Mouse (Mus musculus) limb, embryonic 11.5 days (tissue): ENCODE results near the gene Tubb4a. TPM values are rescaled to one million over a fixed set of nuclear protein-coding genes. Genes with fewer than 3 reads are reported as not detected.

ENCODE experiments used
- ATAC-seq: fragments of 200-750 bp; cut with Nextera tagmentation; 2 replicates; pipeline ENCODE4 v1.8.0; 2017; ENCODE audit warnings: low read depth; ENCODE audit not compliant: insufficient number of reproducible peaks, low FRiP score, low TSS enrichment
- DNase-seq: peaks from one replicate; pipeline ENCODE4 v3.0.0-alpha.2; 2015; ENCODE audit warnings: low spot score
- H3K27ac ChIP-seq: fragments of 300-500 bp; sonication (generic); replicated peaks from 2 replicates; pipeline ENCODE4 v1.5.1; 2014; ENCODE audit warnings: low read depth, mild to moderate bottlenecking, low read length
- H3K27me3 ChIP-seq: fragments of 300-500 bp; sonication (generic); 2 replicates; pipeline ENCODE4 v1.6.1; 2014; ENCODE audit warnings: mild to moderate bottlenecking, low read length, mixed read lengths; ENCODE audit not compliant: control insufficient read depth, insufficient read depth
- H3K36me3 ChIP-seq: fragments of 300-500 bp; sonication (generic); 2 replicates; pipeline ENCODE4 v1.6.1; 2014; ENCODE audit warnings: mild to moderate bottlenecking, low read length, moderate library complexity, mixed read lengths; ENCODE audit not compliant: control insufficient read depth, insufficient read depth
- H3K4me1 ChIP-seq: fragments of 300-500 bp; sonication (generic); 2 replicates; pipeline ENCODE4 v1.6.1; 2014; ENCODE audit warnings: low read length, mixed read lengths; ENCODE audit not compliant: control insufficient read depth, insufficient read depth
- H3K4me2 ChIP-seq: fragments of 300-500 bp; sonication (generic); 2 replicates; pipeline ENCODE4 v1.6.1; 2014; ENCODE audit warnings: low read depth, mild to moderate bottlenecking, moderate library complexity; ENCODE audit not compliant: severe bottlenecking
- H3K4me3 ChIP-seq: fragments of 300-500 bp; sonication (generic); 2 replicates; pipeline ENCODE4 v1.5.1; 2014; ENCODE audit warnings: low read depth, low read length
- H3K9ac ChIP-seq: fragments of 300-500 bp; sonication (generic); 2 replicates; pipeline ENCODE4 v1.6.1; 2014; ENCODE audit warnings: mild to moderate bottlenecking, low read length
- H3K9me3 ChIP-seq: fragments of 300-500 bp; sonication (generic); 2 replicates; pipeline ENCODE4 v1.6.1; 2016; ENCODE audit warnings: low read length; ENCODE audit not compliant: control insufficient read depth
- WGBS: fragments of 180-500 bp; shearing (Covaris S2); extraction: QIAGEN DNeasy Blood & Tissue Kit; methylation state at CpG from one replicate; pipeline ENCODE4 v1.1.7; 2014; 5-methylcytosine and 5-hydroxymethylcytosine counted together
- polyA plus RNA-seq: library from polyadenylated mRNA; unstranded; fragments of >200 nt; fragmentation: Nextera tagmentation; extraction: Ambion mirVana; gene quantifications from 2 replicates; pipeline ENCODE4 v1.2.1, GENCODE M21; 2014

Tubb4a gene
- polyA plus RNA-seq, 1 experiment from 2014 or later, result 11.1 TPM

DNA sequence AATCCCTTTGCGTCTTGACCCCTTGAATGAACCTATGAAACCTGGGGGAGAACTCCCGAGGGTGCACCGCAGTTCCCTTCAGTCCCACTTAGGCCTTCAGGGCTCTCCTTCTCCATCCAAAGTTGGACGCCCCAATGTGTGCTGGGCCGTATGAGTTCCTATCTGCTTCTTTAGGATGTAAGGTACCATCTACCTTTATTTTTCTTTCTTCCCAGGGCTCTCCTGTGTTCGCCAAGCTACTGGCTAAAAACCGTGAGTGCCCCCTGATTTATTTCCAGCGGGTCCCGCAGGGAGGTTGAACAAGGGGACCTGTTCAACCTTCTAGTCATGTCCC, 18.4 kb upstream of the Tubb4a start:
- Histone ChIP-seq H3K9me3 (no peaks in the 10 kb centered on the region), H3K4me2 (peak overlapping the region; percentile 90), H3K36me3 (no peaks in the 10 kb centered on the region), H3K4me1 (0 out of 2 replicates have a peak, but pooled peaks cover 2% of the 10 kb centered on the region), H3K27me3 (no peaks in the 10 kb centered on the region), H3K9ac (peak overlapping the region; percentile 69; the same call in 1 of the 2 replicates), H3K4me3 (peak overlapping the region; percentile 61), H3K27ac (no peak overlapping the region)
- 6% methylated on average over 9 of the region's 9 CpGs for WGBS
- no peak for ATAC-seq
- no peak for DNase-seq

DNA sequence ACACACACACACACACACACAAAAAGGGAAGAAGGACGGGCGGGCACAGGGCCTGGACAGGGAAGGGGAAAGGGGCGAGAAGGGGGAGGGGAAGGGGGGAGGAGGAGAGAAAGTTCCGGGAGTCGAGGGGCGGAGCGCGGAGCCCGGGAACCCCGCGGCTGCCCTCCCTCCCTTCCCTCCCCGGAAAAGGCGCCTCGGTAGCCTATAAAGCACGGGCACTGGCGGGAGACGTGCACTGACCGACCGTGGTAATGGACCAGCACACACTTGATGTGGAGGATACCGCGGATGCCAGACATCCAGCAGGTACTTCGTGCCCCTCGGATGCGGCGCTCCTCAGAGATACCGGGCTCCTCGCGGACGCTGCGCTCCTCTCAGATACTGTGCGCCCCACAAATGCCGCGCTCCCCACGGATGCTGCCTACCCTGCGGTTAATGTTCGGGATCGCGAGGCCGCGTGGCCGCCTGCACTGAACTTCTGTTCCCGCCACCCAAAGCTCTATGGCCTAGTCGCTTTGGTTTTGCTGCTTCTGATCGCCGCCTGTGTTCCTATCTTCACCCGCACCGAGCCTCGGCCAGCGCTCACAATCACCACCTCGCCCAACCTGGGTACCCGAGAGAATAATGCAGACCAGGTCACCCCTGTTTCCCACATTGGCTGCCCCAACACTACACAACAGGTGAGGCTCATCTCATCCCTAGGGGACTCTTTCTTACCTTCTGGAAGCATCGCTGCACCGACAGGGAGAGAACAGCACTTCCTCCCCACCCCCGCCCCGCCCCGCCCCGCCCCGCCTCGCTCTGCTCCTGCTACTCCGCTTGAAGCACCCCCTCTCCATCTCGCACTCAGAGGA, 17.8 kb upstream of the Tubb4a start, which contains the start of gene Tnfsf9:
TSS of gene Tnfsf9 (plus strand) at position 145 of the 854 bp plus-strand sequence.
- no peaks in the 10 kb centered on the region for H3K9me3 ChIP-seq
- 0 out of 2 replicates have a peak, but pooled peaks cover 2% of the 10 kb centered on the region for H3K4me1 ChIP-seq
- H3K9ac ChIP-seq, result peak within 1 kb of the TSS; percentile 69
- no peaks in the 10 kb centered on the region for H3K27me3 ChIP-seq
- peak within 1 kb of the TSS; percentile 90 for H3K4me2 ChIP-seq
- ATAC-seq (peak; percentile 79), DNase-seq (peak; percentile 71)
- no peak within 1 kb of the TSS for H3K27ac ChIP-seq
- H3K4me3 ChIP-seq, result peak within 1 kb of the TSS; percentile 61
- H3K36me3 ChIP-seq, result no peaks in the 10 kb centered on the region
- under 1% methylated on average over 51 of the region's 61 CpGs for WGBS

DNA sequence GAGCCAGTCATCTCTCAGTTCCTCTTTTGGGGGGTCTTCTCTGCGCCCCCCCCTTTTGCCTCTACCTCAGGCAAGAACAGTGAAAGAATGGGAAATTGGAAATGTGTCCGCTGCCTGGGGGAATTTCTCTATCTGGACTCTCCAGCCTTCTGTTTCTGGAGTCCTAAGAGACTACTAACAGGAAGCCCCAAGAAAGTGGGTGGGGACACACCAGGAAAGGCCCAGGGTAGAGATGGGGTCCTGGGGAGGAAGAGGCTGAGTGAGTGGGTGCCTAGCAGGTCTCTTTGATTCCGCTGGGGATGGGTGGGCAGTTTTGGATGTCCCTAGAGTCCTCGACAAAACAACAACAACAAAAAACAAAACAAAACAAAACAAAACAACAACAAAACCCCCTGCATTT, 16.9 kb upstream of the Tubb4a start:
- ATAC-seq (no peak), DNase-seq (no peak)
- Histone ChIP-seq H3K27me3 (no peaks in the 10 kb centered on the region), H3K4me2 (peak overlapping the region; percentile 90; the same call in 1 of the 2 replicates), H3K9ac (peak overlapping the region; percentile 69), H3K9me3 (no peaks in the 10 kb centered on the region), H3K4me3 (no peak overlapping the region), H3K4me1 (0 out of 2 replicates have a peak, but pooled peaks cover 2% of the 10 kb centered on the region), H3K27ac (no peak overlapping the region), H3K36me3 (no peaks in the 10 kb centered on the region)
- WGBS, result 46% methylated on average over 4 of the region's 4 CpGs

GRCm38 (mm10) chr17:57102276-57102675, 14.7 kb upstream of the Tubb4a start:
- Histone ChIP-seq H3K36me3 (no peaks in the 10 kb centered on the region), H3K27ac (no peak overlapping the region), H3K4me3 (no peak overlapping the region), H3K4me1 (0 out of 2 replicates have a peak, but pooled peaks cover 2% of the 10 kb centered on the region), H3K4me2 (no peak overlapping the region), H3K9ac (no peak overlapping the region), H3K27me3 (no peaks in the 10 kb centered on the region), H3K9me3 (no peaks in the 10 kb centered on the region)
- DNase-seq, result no peak
- no peak for ATAC-seq
- 72% methylated on average over 2 of the region's 2 CpGs for WGBS

- WGBS, result 4% methylated on average over 10 of the region's 10 CpGs
- peak; percentile 33 for DNase-seq
- Histone ChIP-seq H3K4me3 (no peak overlapping the region), H3K27me3 (0 out of 2 replicates have a peak, but pooled peaks cover 2% of the 10 kb centered on the region), H3K9me3 (no peaks in the 10 kb centered on the region), H3K4me2 (no peak overlapping the region), H3K36me3 (no peaks in the 10 kb centered on the region), H3K27ac (no peak overlapping the region), H3K9ac (no peak overlapping the region), H3K4me1 (0 out of 2 replicates have a peak, but pooled peaks cover 2% of the 10 kb centered on the region)
- ATAC-seq, result no peak
Measured at GRCm38 (mm10) chr17:57099629-57100325, 12.2 kb upstream of the Tubb4a start.

- no peak overlapping the region for H3K4me3 ChIP-seq
- no peaks in the 10 kb centered on the region for H3K9me3 ChIP-seq
- ATAC-seq (no peak), DNase-seq (no peak)
- H3K4me1 ChIP-seq, result no peaks in the 10 kb centered on the region
- H3K36me3 ChIP-seq, result no peaks in the 10 kb centered on the region
- 79% methylated on average over 5 of the region's 5 CpGs for WGBS
- no peak overlapping the region for H3K27ac ChIP-seq
- H3K9ac ChIP-seq, result no peak overlapping the region
- H3K27me3 ChIP-seq, result 0 out of 2 replicates have a peak, but pooled peaks cover 2% of the 10 kb centered on the region
- no peak overlapping the region for H3K4me2 ChIP-seq
Measured at GRCm38 (mm10) chr17:57098321-57098720, 10.7 kb upstream of the Tubb4a start.

DNA sequence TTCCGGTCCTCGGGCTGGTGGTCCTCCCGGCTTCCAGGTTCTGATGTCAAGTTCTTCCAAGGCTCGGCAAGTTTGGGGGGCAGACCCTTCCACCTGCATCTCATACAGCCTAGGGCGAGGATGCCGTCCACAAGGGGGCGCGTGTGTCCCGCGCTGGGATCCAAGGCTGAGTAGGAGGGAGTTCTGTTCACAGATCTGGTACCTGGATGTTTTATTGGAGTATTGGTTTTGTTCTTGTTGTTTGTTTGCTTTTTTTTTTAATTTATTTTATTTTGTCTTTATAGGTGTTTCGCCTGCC, 9.0 kb upstream of the Tubb4a start:
- Histone ChIP-seq H3K36me3 (no peaks in the 10 kb centered on the region), H3K4me1 (no peaks in the 10 kb centered on the region), H3K4me3 (no peak overlapping the region), H3K9ac (no peak overlapping the region), H3K27ac (no peak overlapping the region), H3K4me2 (peak overlapping the region; percentile 21), H3K27me3 (0 out of 2 replicates have a peak, but pooled peaks cover 2% of the 10 kb centered on the region), H3K9me3 (no peaks in the 10 kb centered on the region)
- ATAC-seq, result peak; percentile 82
- 1% methylated on average over 11 of the region's 11 CpGs for WGBS
- DNase-seq, result peak; percentile 89

- H3K9me3 ChIP-seq, result no peaks in the 10 kb centered on the region
- WGBS, result 3% methylated on average over 18 of the region's 19 CpGs
- DNase-seq (peak; percentile 43), ATAC-seq (peak; percentile 69; the same call in 1 of the 2 replicates)
- H3K9ac ChIP-seq, result no peak overlapping the region
- no peak overlapping the region for H3K4me3 ChIP-seq
- H3K4me1 ChIP-seq, result no peaks in the 10 kb centered on the region
- H3K27ac ChIP-seq, result no peak overlapping the region
- H3K27me3 ChIP-seq, result 0 out of 2 replicates have a peak, but pooled peaks cover 2% of the 10 kb centered on the region
- peak overlapping the region; percentile 21 for H3K4me2 ChIP-seq
- H3K36me3 ChIP-seq, result no peaks in the 10 kb centered on the region
Measured at GRCm38 (mm10) chr17:57095855-57096622, 8.5 kb upstream of the Tubb4a start.
